11 mouse cellular contexts compared by ENCODE assay signal in genomic region chr9:113122253-113122749, GRCm38 (mm10).
"Had no signal": no experiment of that assay in that cellular context is flagged by ENCODE, and none has a peak within 500 bp of the region (broad histone marks: within the 10 kb centered on the region; RNA-seq: fewer than 3 reads in every experiment).

No protein-coding gene starts in this region.

- H3K27me3 ChIP-seq: hindbrain, embryonic 15.5 days; midbrain, embryonic 13.5 days; neural tube, embryonic 15.5 days had no signal

- H3K9ac ChIP-seq: hindbrain, embryonic 15.5 days; liver, embryonic 14.5 days; midbrain, embryonic 13.5 days; neural tube, embryonic 15.5 days had no signal

- H3K4me3 ChIP-seq: hindbrain, embryonic 15.5 days; midbrain, embryonic 13.5 days; myocyte; neural tube, embryonic 15.5 days had no signal

- H3K4me2 ChIP-seq: hindbrain, embryonic 15.5 days; midbrain, embryonic 13.5 days; neural tube, embryonic 15.5 days had no signal

- ATAC-seq: intestine, postnatal 0 days; lung, postnatal 0 days; midbrain, embryonic 13.5 days had no signal

- H3K9me3 ChIP-seq: hindbrain, embryonic 15.5 days; midbrain, embryonic 13.5 days; neural tube, embryonic 15.5 days had no signal

- H3K4me1 ChIP-seq: hindbrain, embryonic 15.5 days; midbrain, embryonic 13.5 days; neural tube, embryonic 15.5 days had no signal

- H3K36me3 ChIP-seq: hindbrain, embryonic 15.5 days; midbrain, embryonic 13.5 days; neural tube, embryonic 15.5 days had no signal

- H3K27ac ChIP-seq: hindbrain, embryonic 15.5 days; liver, embryonic 14.5 days; midbrain, embryonic 13.5 days; neural tube, embryonic 15.5 days; stomach, postnatal 0 days had no signal

- DNase-seq: left cerebral cortex, postnatal 4 days; lung, adult 2 months; lung, postnatal 36 days had no signal
